Mouse (Mus musculus) liver, adult 2 months (tissue): ENCODE measurements around the gene Nefh. TPM values are rescaled to one million over a fixed set of nuclear protein-coding genes. Genes with fewer than 3 reads are reported as not detected.

Source experiments
- DNase-seq: peaks from one replicate; pipeline ENCODE4 v3.0.0-alpha.2; 2011; ENCODE audit warnings: low read depth, low spot score; ENCODE audit errors: extremely low read depth
- H3K27ac ChIP-seq: fragments of 200-500 bp; replicated peaks from 2 replicates; pipeline ENCODE4 v1.5.1; 2012; ENCODE audit warnings: low read depth, mild to moderate bottlenecking, control low read depth, inconsistent platforms, low read length; ENCODE audit not compliant: insufficient read depth
- H3K27me3 ChIP-seq: fragments of 200-500 bp; 2 replicates; pipeline ENCODE4 v1.6.1; 2012; ENCODE audit warnings: mild to moderate bottlenecking, moderate library complexity, low read length, inconsistent platforms; ENCODE audit not compliant: control insufficient read depth, insufficient read depth
- H3K36me3 ChIP-seq: fragments of 200-500 bp; 2 replicates; pipeline ENCODE4 v1.6.1; 2012; ENCODE audit warnings: low read length, inconsistent platforms; ENCODE audit not compliant: control insufficient read depth, insufficient read depth
- H3K4me1 ChIP-seq: fragments of 200-500 bp; 2 replicates; pipeline ENCODE4 v1.6.1; 2011; ENCODE audit warnings: low read length; ENCODE audit not compliant: control insufficient read depth, insufficient read depth
- H3K4me3 ChIP-seq: fragments of 200-500 bp; 2 replicates; pipeline ENCODE4 v1.5.1; 2011; ENCODE audit warnings: low read depth, mild to moderate bottlenecking, control low read depth, low read length, moderate library complexity; ENCODE audit not compliant: insufficient read depth
- H3K79me2 ChIP-seq: fragments of 200-500 bp; 2 replicates; pipeline ENCODE4 v1.6.1; 2012; ENCODE audit warnings: inconsistent platforms, mild to moderate bottlenecking, low read length, moderate library complexity; ENCODE audit not compliant: control insufficient read depth, insufficient read depth
- H3K9ac ChIP-seq: fragments of 200-500 bp; 2 replicates; pipeline ENCODE4 v1.6.1; 2012; ENCODE audit warnings: low read depth, mild to moderate bottlenecking, control low read depth, inconsistent platforms, low read length
- CTCF ChIP-seq: fragments of 200-500 bp; IDR thresholded peaks from 2 replicates; pipeline ENCODE4 v1.5.1; 2011; ENCODE audit warnings: low read depth, low read length, control low read depth
- POLR2A ChIP-seq: fragments of 200-500 bp; IDR thresholded peaks from 2 replicates; pipeline ENCODE4 v1.6.1; 2011; ENCODE audit warnings: low read length, control low read depth; ENCODE audit not compliant: insufficient read depth; ENCODE audit errors: extremely low read depth
- WGBS: fragments of 180-500 bp; shearing (Covaris S2); methylation state at CpG from one replicate; pipeline ENCODE4 v1.1.7; 2018; 5-methylcytosine and 5-hydroxymethylcytosine counted together
- polyA plus RNA-seq: library from polyadenylated mRNA; depleted of rRNA; stranded (reverse); fragments of >200 nt; gene quantifications from 2 replicates; pipeline ENCODE4 v1.2.3, GENCODE M21; 2012; rRNA removed
- total RNA-seq: library from RNA; depleted of rRNA; stranded (reverse); fragments of >200 nt; gene quantifications from 2 replicates; pipeline ENCODE4 v1.2.3, GENCODE M21; 2014; rRNA removed

The Nefh gene
- total RNA-seq (0.09 and 0.20 TPM in 2 replicates), polyA plus RNA-seq (0.06 TPM in 1 of 2 replicates, not detected in the other)

DNA sequence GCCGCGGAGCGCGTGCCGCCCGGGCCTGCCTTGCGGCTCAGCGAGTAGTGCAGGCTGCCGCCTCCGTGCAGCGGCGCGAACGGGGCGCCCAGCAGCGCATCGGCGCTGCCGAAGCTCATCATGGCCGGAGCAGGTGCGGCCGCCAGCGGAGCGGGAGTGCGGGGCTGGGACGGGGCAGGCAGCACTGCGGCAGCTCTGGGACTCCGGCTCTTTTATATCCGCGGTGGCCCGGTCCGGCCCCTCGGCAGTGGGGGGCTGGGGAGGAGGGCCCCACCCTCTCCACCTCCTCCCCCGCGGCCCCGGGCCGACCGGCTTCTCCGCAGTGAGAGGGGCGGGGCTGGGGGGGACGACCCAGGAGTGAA, at the start of gene Nefh:
Nefh (minus strand) TSS at position 252 of the 362 bp plus-strand sequence.
- Histone ChIP-seq H3K4me3 (peak within 1 kb of the TSS; percentile 44), H3K27me3 (peaks cover 23% of the 10 kb centered on the region), H3K79me2 (no peaks in the 10 kb centered on the region), H3K9ac (peak within 1 kb of the TSS; percentile 40), H3K4me1 (peaks cover 2% of the 10 kb centered on the region; the same call in 1 of the 2 replicates), H3K27ac (no peak within 1 kb of the TSS), H3K36me3 (no peaks in the 10 kb centered on the region)
- DNase-seq = no peak
- WGBS = 1% methylated on average over 41 of the region's 41 CpGs
- TF ChIP-seq CTCF (no peak), POLR2A (no peak)

DNA sequence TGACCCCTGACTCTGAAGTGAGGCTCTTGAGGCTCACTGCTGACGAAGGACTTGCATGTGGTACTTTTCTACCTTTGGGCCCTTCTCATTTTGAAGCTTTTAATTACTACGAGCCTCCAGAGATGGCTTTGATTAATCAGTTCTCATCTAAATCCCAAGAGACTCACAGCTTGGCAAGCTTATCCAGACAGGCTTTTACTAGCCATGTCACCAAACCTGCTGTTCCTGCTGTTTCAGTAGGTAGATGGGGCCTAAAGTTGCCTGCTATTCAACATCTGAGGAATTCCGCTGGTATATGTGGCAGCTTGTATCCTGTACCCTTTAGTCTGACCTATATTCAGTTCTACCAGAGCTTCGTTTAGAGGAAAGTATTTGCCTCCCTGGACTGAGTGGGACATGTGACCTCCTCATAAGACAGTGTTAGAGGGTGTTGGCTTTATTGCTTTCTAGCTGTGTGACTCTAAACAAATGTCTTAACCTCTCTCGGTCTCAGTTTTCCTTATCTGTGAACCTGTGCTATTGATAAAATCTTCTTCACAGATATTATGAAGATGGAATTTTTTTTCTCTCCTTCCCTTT, 48.8 kb upstream of the Nefh start:
- Histone ChIP-seq H3K9ac (no peak overlapping the region), H3K4me3 (no peak overlapping the region), H3K79me2 (peaks cover 44% of the 10 kb centered on the region; the same call in 1 of the 2 replicates), H3K27me3 (no peaks in the 10 kb centered on the region), H3K27ac (no peak overlapping the region), H3K36me3 (peaks cover 4% of the 10 kb centered on the region), H3K4me1 (peaks cover 17% of the 10 kb centered on the region)
- DNase-seq = no peak
- TF ChIP-seq CTCF = no peak
- TF ChIP-seq POLR2A = no peak
- 85% methylated on average over 5 of the region's 5 CpGs for WGBS

DNA sequence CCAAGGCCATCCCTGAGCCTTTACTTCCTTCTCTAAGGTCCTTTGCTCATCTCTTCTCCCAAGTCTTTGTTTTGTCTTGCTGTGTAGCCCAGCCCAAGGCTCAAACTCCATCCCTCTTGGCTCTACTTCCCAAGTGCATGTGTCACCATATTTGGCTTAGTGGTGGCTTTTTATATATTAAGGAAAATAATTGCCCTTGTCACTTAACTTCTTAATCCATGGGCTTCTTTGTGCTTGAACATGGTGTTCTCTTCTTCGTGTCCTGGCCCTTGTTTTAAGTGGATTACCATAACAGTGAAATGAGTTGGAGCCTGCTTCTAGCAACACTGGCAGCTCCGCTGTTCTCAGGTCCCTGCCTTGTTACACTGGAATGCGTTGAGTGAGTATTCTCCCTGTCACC, 47.8 kb upstream of the Nefh start:
- Histone ChIP-seq H3K27me3 (no peaks in the 10 kb centered on the region), H3K79me2 (peaks cover 39% of the 10 kb centered on the region; the same call in 1 of the 2 replicates), H3K27ac (no peak overlapping the region), H3K4me3 (no peak overlapping the region), H3K36me3 (0 out of 2 replicates have a peak, but pooled peaks cover 2% of the 10 kb centered on the region), H3K9ac (no peak overlapping the region), H3K4me1 (peaks cover 17% of the 10 kb centered on the region)
- no peak for DNase-seq
- WGBS = 95% methylated on average over 3 of the region's 3 CpGs
- no peak for TF ChIP-seq CTCF
- no peak for TF ChIP-seq POLR2A

DNA sequence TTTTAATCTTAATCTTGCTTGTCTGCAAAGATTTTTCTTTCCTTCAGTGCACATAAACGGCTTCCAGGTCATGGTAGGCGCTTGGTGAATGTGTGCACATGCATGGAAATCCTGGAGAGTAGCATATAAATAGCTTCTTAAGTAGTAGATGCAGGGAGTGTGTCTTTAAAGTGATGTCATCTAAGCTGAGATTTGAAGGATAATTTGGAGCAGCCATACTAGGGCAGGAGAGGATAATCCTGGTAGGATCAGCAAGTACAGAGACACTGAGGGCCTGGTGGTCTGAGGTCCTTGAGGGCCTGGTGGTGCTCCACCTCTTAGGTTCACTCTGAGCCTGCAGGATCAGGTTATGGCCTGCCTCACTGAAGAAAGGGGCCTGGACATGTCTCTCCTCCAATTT, 44.6 kb upstream of the Nefh start:
- no peaks in the 10 kb centered on the region for H3K27me3 ChIP-seq
- TF ChIP-seq POLR2A = no peak
- no peak for TF ChIP-seq CTCF
- H3K27ac ChIP-seq = no peak overlapping the region
- peaks cover 15% of the 10 kb centered on the region; the same call in 1 of the 2 replicates for H3K4me1 ChIP-seq
- no peaks in the 10 kb centered on the region for H3K36me3 ChIP-seq
- peaks cover 48% of the 10 kb centered on the region; the same call in 1 of the 2 replicates for H3K79me2 ChIP-seq
- H3K9ac ChIP-seq = no peak overlapping the region
- no peak overlapping the region for H3K4me3 ChIP-seq
- WGBS = 77% methylated on average over 2 of the region's 2 CpGs
- DNase-seq = no peak

DNA sequence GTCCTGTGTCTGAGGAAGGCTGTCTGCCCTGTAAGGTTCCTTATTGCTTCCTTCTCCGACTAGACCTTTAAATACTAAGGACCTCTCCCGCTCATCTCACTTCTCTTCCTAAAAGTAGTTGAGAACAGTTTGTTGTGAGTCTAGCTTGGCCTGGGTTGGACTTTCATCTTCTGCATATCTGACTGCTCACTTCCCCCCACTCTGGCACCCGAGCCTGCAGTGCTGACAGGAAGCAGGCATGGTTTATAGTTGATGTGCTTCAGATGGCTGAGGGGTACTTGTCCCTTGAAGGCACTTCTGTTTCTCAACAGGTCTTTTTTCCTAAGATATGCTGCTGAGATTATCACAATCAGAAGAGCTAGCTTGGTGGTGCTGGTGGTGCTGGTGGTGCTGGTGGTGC, 41.3 kb upstream of the Nefh start:
- H3K27me3 ChIP-seq = no peaks in the 10 kb centered on the region
- DNase-seq = peak; percentile 26
- H3K27ac ChIP-seq = no peak overlapping the region
- H3K79me2 ChIP-seq = peaks cover 40% of the 10 kb centered on the region; the same call in 1 of the 2 replicates
- H3K4me1 ChIP-seq = peaks cover 15% of the 10 kb centered on the region; the same call in 1 of the 2 replicates
- no peak overlapping the region for H3K9ac ChIP-seq
- TF ChIP-seq POLR2A (no peak), CTCF (no peak)
- no peaks in the 10 kb centered on the region for H3K36me3 ChIP-seq
- H3K4me3 ChIP-seq = no peak overlapping the region
- 30% methylated on average over 3 of the region's 3 CpGs for WGBS

DNA sequence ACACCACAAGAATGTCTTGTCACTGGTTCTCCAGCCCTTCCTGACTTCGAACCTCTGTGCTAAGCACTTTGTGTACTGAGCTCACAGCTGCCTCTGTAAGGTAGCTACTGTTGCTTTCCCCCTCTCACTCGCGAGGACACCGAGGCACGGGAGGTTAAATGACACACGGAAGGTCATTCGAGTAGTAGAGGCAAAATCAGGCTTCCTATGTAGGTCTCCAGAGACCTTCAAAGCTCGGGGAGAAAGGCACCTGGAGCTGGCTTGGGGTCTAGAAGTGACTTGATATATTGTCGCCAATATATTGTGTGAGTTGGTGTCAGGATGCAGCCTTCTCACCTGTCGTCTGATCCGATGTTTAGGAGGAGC, 39.6 kb upstream of the Nefh start:
- DNase-seq = no peak
- TF ChIP-seq POLR2A = no peak
- TF ChIP-seq CTCF = no peak
- Histone ChIP-seq H3K4me3 (peak overlapping the region; percentile 78), H3K27ac (peak overlapping the region; percentile 79), H3K9ac (peak overlapping the region; percentile 75), H3K4me1 (peaks cover 16% of the 10 kb centered on the region; the same call in 1 of the 2 replicates), H3K36me3 (no peaks in the 10 kb centered on the region), H3K79me2 (peaks cover 33% of the 10 kb centered on the region; the same call in 1 of the 2 replicates), H3K27me3 (no peaks in the 10 kb centered on the region)
- WGBS = 9% methylated on average over 11 of the region's 11 CpGs
